Mouse (Mus musculus): Measurements from ENCODE around the gene Cyp2b13. TPM values are rescaled to one million over a fixed set of nuclear protein-coding genes. Genes with fewer than 3 reads are reported as not detected.
"Not testable (repeated sequence)": the region's sequence is repeated elsewhere in the genome, so short reads cannot be mapped to it uniquely, and the experiment has no call there.

Gene Cyp2b13
- not detected in 2 replicates for polyA plus RNA-seq (2015; fragmentation: Nextera tagmentation; extraction: Ambion mirVana)

- DNase-seq (ENCODE audit: low spot score): not testable (repeated sequence)
Measured at GRCm38 (mm10) chr7:26061197-26061596, at the start of gene Cyp2b13. Gene Cyp2b13, plus strand, starts transcription at chr7:26061497.

- not testable (repeated sequence) for DNase-seq (ENCODE audit: low spot score)
Measured at GRCm38 (mm10) chr7:26019814-26020332, 41.4 kb upstream of the Cyp2b13 start.

GRCm38 (mm10) chr7:26054885-26055630 lies 6.2 kb upstream of the Cyp2b13 start:
- not testable (repeated sequence) for DNase-seq (ENCODE audit: low spot score)

GRCm38 (mm10) chr7:26071677-26072076 lies 10.4 kb downstream of the Cyp2b13 start:
- not testable (repeated sequence) for DNase-seq (ENCODE audit: low spot score)

- no peak for DNase-seq (ENCODE audit: low spot score)
Measured at GRCm38 (mm10) chr7:26082595-26082994, 21.3 kb downstream of the Cyp2b13 start.

GRCm38 (mm10) chr7:26087391-26087790 lies 26.1 kb downstream of the Cyp2b13 start:
- DNase-seq (ENCODE audit: low spot score): no peak

GRCm38 (mm10) chr7:26088578-26088977 lies 27.3 kb downstream of the Cyp2b13 start:
- DNase-seq (ENCODE audit: low spot score): not testable (repeated sequence)

GRCm38 (mm10) chr7:26139623-26140022 lies 78.3 kb downstream of the Cyp2b13 start:
- not testable (repeated sequence) for DNase-seq (ENCODE audit: low spot score)

GRCm38 (mm10) chr7:26143657-26144056 lies 82.4 kb downstream of the Cyp2b13 start:
- DNase-seq (ENCODE audit: low spot score): not testable (repeated sequence)

Other genes starting within 250 kb of the Cyp2b13 start
- 0.51 and 0.54 TPM in 2 replicates for gene Cyp2s1, start 244.6 kb upstream of the Cyp2b13 start, polyA plus RNA-seq (2015; fragmentation: Nextera tagmentation; extraction: Ambion mirVana)
- gene Cyp2b10, start 163.9 kb upstream of the Cyp2b13 start, polyA plus RNA-seq (2015; fragmentation: Nextera tagmentation; extraction: Ambion mirVana): 0.10 and 0.13 TPM in 2 replicates
- not detected in 2 replicates for gene Cyp2b9, start 111.9 kb downstream of the Cyp2b13 start, polyA plus RNA-seq (2015; fragmentation: Nextera tagmentation; extraction: Ambion mirVana)
- not detected in 2 replicates for gene Vmn1r184, start 198.8 kb downstream of the Cyp2b13 start, polyA plus RNA-seq (2015; fragmentation: Nextera tagmentation; extraction: Ambion mirVana)
- not detected in 2 replicates for gene Cyp2a4, start 245.7 kb downstream of the Cyp2b13 start, polyA plus RNA-seq (2015; fragmentation: Nextera tagmentation; extraction: Ambion mirVana)

All from thymus, postnatal 0 days (tissue).